Mouse (Mus musculus) adrenal gland, postnatal 4 days (tissue): ENCODE data around the gene Naaladl2. TPM values are rescaled to one million over a fixed set of nuclear protein-coding genes. Genes with fewer than 3 reads are reported as not detected.

ENCODE experiments used
- DNase-seq, 2 experiments: peaks; one replicate each; pipeline ENCODE4 v3.0.0; 2021 to 2022; ENCODE audit warnings: low spot score in 2 of 2, mixed read lengths in 2 of 2
- total RNA-seq, 2 experiments: library from RNA; stranded (reverse); gene quantifications; 2 replicates each; pipeline ENCODE4 v1.2.3; 2021

Gene Naaladl2
- total RNA-seq, 2 experiments from 2014 or later: 4.4 TPM

DNA sequence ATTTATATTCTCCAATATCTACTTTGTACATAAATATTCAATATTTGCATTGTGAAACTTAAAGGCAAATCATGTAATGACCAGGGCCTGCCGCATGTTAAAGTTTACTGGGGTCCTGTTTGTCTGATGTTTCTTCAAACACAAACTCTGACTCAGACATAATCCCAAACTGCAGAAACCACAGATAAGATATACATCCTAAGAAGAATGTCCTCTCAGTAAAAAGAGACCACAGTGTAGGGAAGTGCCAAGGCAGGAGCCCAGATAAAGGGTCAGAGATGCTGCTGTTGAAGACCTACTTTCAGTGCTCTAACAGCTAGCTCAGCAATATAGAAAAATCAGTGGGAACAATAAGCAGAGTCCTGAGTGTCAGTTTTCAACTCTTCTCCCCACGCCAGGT lies 201.9 kb downstream of the Naaladl2 start:
- no peak for DNase-seq

DNA sequence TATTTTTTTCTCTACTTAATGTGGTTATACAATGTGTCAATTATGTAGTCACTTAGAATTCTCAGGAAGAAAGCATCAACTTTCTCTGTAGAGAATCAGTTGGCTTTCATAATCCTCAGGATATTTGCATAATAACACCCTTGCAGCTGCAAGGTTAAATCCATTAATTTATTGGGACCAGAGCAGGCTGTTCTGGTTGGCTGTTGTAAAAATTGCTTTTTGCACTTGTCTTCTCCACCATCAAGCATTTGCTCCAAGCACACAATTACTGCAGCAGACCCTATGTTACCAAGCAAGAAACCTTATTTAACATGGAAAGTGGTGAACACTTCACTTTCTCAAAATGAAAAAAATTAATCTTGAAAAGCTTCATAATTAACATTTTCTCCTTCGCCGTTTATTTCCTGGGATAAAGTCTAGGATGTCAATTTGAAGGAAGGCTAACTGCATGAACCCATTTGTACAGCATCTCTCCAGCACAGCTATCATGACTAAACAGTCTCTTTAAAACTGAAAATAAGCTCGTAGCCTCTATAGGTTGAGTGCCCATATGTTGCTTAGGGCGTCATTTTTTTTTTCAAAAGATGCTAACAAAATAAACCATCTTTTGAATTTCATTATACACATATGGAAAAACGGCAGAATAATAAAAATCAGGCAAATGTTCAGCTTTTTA lies 205.4 kb downstream of the Naaladl2 start:
- DNase-seq: no peak

DNA sequence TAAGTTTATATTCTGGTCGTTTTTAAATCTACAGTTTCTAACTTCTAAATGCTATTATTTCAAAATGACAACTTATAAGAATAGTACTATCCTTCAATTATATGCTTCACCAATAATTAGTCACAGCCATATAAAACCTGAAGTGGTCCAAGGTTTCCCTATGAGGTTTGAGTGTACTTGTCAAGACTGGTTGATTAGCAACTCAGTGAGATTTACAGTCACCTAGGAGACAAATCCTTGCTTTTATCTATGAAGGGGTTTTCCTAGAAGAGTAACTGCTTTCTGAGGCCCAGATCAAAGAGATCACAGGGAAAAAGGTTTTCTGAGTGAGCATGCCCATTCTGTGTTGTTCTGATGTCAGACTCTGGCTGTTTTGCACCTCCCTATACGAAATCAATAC lies 222.2 kb downstream of the Naaladl2 start:
- no peak for DNase-seq

DNA sequence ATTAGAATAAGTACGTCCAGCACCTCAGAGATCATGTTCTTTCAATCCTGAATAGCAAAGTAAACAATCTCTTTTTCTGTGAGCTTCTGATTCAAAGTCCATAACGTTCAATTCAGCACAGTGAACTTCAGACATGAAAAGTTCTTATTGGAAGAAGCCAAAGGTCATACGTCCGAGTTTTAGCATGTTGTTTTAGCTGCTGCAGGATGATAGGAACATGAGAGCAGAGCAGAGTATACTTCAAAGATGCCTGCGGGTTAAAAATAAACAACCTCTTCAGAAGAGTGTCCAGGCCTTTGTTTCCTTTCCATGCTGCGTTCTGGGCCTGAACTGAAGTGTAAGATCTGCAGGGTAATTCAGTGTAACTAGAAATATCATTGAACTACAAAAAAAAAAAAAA lies 222.7 kb downstream of the Naaladl2 start:
- DNase-seq: no peak

DNA sequence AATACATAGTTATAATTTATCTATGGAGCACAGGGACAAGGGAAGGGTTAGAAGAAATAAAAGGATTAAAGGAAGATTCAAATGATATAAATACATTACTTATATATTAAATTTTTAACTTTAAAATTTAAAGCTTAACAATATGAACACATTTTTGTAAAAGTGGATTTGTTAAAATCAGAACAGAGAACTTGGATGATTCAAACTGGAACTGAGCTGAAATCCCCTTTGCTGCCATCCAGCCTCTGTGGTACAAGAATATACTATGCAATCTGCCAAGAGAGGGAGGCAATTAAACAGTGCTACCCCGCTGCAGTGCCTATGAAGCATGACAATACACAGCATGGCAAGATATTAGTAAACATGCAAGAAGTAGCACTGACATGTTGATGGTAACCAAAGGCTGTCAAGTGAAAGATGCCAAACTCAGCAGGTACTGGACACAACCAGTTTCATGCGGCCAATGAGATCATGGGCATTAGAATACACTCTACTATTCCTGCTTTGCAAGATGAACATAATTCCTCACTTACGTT lies 238.6 kb downstream of the Naaladl2 start:
- no peak for DNase-seq

- DNase-seq: no peak
These were observed 255.3 kb downstream of the Naaladl2 start for GRCm38 (mm10) chr3:24888801-24889200.

DNA sequence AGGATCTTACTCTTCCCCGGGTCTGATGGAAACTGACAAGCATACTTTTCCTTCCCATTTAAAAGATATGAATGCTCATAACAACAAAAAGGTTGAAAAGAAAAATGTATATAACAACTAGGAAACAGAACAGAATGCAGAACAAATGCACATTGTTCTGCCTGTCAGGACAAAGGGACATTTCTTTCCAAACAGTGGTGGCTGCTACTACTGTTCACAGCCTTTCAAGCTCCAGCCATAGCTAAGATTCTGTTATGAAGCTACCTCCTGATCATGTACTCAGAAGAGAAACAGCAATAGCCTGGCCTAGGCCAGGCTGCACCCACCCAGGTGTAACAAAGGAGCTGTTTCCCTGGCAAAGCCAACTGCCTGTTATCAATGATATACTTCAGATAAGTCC lies 271.8 kb downstream of the Naaladl2 start:
- DNase-seq: no peak

DNA sequence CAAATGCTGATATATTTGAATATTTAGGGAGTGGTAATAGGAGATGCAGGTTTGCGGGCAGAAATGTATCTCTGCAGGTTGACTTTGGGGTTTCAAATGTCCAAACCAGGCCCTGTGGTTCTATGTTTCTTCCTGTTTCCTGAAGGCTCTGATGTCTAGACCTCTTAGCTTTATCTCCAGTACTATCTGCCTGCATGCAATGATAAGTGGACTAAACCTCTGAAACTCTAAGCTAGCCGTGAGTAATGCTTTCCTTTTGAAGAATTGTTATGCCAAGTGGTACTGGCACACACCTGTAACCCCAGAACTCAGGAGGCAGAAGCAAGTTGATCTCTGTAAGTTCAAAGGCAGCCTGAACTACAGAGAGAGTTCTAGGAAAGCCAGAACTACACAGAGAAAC lies 291.1 kb downstream of the Naaladl2 start:
- no peak for DNase-seq

DNA sequence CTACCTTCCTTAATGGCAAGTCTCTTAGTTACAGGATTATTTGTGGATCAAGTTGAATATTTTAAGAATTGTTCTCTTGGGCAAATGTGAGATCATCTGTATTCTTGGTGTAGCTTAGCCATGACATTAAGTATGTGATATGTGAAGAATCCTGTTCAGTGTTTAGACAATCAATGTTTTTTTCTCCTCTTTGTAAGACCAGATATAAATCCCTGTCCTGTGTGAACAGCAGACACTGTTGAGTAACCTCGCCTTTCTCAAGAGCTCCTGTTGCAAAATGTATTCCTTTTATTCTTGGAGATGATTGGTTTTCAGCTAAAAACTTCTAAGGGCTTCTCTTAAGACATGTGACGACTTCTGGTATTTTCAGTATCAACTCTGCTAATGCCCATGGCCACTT lies 347.3 kb downstream of the Naaladl2 start:
- DNase-seq: no peak

GRCm38 (mm10) chr3:24787451-24788148 lies 356.5 kb downstream of the Naaladl2 start:
- DNase-seq: no peak

GRCm38 (mm10) chr3:24784108-24784507 lies 360.0 kb downstream of the Naaladl2 start:
- DNase-seq: no peak

DNA sequence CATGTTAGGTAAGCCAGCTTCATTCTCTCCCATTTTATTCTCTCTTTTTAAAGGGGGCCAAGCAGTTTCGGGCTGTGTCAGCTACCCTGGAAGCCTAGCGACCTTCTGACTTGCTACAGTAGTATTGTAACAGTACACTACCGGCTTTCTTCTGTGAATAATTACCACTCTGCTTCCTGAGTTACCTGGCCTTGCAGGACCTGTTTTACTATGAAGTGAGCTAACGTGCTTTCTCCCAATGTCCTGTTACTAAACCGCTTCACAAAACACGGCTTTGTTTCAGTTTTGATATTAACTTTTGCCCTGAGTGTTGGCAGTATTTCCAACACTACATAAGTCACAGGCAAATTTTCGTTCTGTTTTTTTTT lies 360.6 kb downstream of the Naaladl2 start:
- DNase-seq: no peak

DNA sequence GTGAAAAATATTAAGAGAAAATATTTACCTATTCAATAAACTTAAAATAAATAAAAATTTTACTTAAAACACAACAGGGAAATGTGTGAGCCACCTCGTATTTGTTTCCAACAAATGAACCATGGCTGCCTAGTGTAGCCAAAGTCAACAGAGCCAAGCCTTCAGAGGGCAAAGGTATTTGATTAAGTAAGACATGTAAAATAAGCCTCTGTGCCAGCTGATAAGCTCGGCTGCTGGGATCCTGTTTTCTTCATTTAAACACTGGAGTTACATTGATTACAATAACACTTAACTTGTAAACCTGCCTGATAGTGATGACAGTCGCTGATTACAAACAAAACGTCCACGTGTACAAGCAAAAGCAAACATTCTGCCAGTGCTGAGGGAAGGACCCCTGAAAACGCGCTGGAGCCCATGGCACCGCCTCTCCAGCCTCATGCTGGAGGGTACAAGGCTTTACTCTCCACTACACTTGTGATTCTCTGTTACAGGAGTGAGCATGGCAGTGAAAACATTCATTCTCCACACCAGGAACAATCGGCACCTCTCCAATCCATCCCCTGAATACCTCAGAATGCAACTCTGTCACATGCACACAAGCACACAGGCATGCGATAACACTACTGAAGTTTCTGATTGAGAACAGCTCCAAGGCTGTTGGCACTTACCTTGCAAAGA lies 361.1 kb downstream of the Naaladl2 start:
- no peak for DNase-seq

DNA sequence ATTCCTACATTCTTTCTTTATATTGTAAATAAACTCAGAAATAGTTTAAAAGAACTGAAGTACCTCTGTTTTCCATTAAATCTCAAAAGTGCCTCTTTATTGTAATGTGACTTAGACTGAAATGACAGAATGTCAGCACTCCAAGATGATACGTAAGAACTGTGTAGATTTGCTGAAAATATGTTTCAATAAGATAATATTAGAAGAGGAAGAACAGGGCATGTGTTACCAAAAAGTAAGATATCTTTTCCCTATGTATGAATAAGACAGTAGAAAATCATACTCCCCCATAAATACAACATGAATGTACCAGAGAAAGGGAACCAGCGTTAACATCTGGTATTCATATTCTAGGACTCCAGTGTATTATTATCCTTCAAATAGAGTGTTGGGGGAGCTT lies 362.4 kb downstream of the Naaladl2 start:
- no peak for DNase-seq

GRCm38 (mm10) chr3:24778416-24778815 lies 365.6 kb downstream of the Naaladl2 start:
- no peak for DNase-seq

GRCm38 (mm10) chr3:24749055-24749454 lies 395.0 kb downstream of the Naaladl2 start:
- no peak for DNase-seq

DNA sequence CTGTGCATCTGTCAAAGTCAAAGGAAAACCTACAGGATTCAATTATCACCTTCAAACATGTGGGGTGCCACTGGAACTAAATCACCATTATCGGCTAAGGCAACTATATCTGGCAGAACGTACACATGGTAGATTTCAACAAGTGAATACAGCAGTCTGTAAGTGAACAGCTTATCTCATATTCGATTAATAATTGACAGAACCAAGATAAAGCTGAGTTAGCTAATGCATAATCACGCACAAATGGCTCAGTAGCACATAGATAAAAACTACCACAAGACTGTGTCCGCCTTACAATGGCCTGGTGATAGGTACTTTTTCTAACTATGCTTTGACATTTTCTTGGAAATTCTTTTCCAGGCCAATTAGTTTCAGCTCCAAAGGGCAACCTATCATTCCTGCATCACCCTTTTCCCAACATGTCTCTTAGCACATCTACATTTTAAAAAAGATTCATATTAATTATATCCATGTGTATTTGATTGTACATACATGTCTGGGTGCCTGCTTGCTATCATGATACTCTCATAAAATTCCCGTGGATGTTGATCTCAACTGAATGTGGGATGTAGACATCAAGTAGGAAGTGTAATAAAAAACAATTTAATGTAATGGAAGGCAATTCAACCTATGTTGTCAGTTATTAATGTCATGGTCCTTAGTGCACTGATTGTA lies 396.7 kb downstream of the Naaladl2 start:
- no peak for DNase-seq

DNA sequence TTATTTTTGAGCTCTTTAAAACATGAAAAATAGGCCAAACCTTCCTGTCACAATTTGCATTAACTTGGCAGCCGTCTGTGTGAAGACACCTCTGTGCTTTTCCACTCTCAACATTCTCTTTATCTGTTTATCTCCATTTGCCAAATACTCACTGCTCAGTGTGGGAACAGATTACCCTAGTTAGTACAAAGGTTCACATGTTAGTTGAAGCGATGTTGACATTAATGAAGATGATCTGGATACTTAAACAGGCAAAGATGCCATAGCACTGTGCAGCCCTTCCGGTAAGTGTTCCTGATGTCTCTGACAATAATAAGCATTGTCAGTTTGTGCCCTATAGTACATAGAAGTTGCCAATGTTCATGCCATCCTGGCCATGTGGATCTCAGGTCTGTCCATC lies 400.1 kb downstream of the Naaladl2 start:
- DNase-seq: no peak

DNA sequence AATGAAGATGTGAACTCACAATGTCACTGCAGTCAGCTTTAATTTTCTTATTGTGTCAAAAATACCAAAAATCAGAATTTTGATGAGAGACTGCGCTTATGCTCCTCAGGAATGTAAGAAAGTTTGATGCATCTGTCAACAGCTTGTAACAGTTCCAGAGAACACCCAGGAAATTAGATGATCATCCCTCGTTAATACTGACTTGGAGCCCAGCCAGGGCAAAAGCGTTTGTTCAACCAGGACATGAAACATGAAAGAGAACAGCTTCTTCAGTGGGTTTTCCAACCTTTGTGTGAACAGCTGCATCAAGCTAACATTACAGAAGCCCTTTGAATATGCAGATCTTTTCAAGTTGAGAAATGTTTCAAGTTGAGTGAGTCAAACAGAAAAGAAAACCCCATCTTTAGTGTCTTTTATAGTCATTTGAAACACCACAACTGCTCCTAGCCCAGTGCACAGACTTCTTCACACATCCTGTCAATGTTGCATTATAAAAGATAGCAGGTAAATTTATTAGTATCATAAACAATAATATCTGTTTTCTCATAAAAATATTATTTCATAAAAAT lies 424.8 kb downstream of the Naaladl2 start:
- DNase-seq: no peak

DNA sequence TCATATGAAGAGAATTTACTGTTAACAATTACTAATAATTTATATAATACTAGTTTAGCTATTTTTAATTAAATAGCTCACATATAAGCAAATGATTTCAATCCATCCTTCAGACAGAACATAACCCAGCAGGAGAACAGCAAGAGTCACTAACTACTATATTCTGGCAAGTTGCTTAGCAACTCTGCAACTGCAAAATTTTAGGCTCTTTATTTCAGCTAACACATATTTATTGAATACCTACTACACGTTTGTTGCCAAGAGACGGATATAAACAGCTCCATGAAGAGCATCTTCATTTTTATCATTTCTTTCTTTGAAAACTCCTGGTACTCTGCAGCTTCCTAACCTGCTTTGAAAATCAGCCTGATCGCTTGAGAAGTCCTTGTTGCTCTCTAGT lies 429.3 kb downstream of the Naaladl2 start:
- no peak for DNase-seq

GRCm38 (mm10) chr3:24705778-24706423 lies 438.2 kb downstream of the Naaladl2 start:
- no peak for DNase-seq
